Mouse (Mus musculus): ENCODE results near the gene Zfp945. TPM values are rescaled to one million over a fixed set of nuclear protein-coding genes. Genes with fewer than 3 reads are reported as not detected.

Gene Zfp945
- polyA plus RNA-seq, 1 experiment from 2014 or later, result 20.5 TPM

Other genes starting within 250 kb of the Zfp945 start
- not detected in 2 replicates for gene Vmn2r113, start 75.8 kb upstream of the Zfp945 start, polyA plus RNA-seq (2015; fragmentation: Nextera tagmentation; extraction: Ambion mirVana)
- gene Vmn2r-ps130, start 194.0 kb upstream of the Zfp945 start, polyA plus RNA-seq (2015; fragmentation: Nextera tagmentation; extraction: Ambion mirVana), result not detected in 2 replicates